Mouse (Mus musculus) brain, embryonic 14.5 days (tissue): ENCODE data around the gene Cd33. TPM values are rescaled to one million over a fixed set of nuclear protein-coding genes. Genes with fewer than 3 reads are reported as not detected.

Source experiments
- DNase-seq: peaks from one replicate; pipeline ENCODE4 v3.0.0-alpha.2; 2011; ENCODE audit warnings: low read depth
- CTCF ChIP-seq: fragments of 200-500 bp; IDR thresholded peaks from 2 replicates; pipeline ENCODE4 v1.5.1; 2012; ENCODE audit warnings: inconsistent platforms, mild to moderate bottlenecking, moderate library complexity, borderline replicate concordance; ENCODE audit not compliant: insufficient read depth, insufficient read length; ENCODE audit errors: extremely low read depth
- POLR2A ChIP-seq: fragments of 200-500 bp; IDR thresholded peaks from 2 replicates; pipeline ENCODE4 v1.6.1; 2012; ENCODE audit warnings: mild to moderate bottlenecking, inconsistent platforms, borderline replicate concordance; ENCODE audit not compliant: poor library complexity, insufficient read depth, insufficient read length, severe bottlenecking; ENCODE audit errors: extremely low read depth
- polyA plus RNA-seq: library from polyadenylated mRNA; depleted of rRNA; stranded (reverse); fragments of >200 nt; gene quantifications from 2 replicates; pipeline ENCODE4 v1.2.3, GENCODE M21; 2012

The Cd33 gene
- polyA plus RNA-seq, 1 experiment, result 1.5 TPM

DNA sequence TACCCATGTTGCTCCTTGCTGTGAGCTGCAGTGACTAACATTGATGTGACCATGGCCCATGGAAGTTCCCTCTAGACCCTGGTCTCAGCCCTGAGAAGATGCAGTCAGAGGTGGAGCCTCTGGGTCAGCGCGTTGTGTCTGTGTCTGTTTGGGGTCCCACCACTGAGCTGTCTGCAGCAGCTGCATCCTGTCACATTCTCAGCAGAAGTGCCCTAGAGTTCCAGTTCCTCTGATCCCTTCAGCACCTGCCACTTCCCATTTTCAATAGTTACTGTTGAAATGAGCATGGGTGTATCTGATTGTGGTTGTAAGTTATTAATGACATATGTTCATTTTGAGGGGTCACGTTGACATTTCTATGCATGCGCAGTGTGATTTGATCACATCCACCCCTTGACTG lies 8.9 kb upstream of the Cd33 start:
- DNase-seq, result no peak
- no peak for TF ChIP-seq POLR2A

- no peak for TF ChIP-seq CTCF
- no peak for TF ChIP-seq POLR2A
- DNase-seq, result no peak
These were observed 4.0 kb upstream of the Cd33 start for GRCm38 (mm10) chr7:43548206-43548605.

GRCm38 (mm10) chr7:43547666-43548065 lies 3.4 kb upstream of the Cd33 start:
- TF ChIP-seq POLR2A, result no peak
- no peak for TF ChIP-seq CTCF
- peak; percentile 28 for DNase-seq

DNA sequence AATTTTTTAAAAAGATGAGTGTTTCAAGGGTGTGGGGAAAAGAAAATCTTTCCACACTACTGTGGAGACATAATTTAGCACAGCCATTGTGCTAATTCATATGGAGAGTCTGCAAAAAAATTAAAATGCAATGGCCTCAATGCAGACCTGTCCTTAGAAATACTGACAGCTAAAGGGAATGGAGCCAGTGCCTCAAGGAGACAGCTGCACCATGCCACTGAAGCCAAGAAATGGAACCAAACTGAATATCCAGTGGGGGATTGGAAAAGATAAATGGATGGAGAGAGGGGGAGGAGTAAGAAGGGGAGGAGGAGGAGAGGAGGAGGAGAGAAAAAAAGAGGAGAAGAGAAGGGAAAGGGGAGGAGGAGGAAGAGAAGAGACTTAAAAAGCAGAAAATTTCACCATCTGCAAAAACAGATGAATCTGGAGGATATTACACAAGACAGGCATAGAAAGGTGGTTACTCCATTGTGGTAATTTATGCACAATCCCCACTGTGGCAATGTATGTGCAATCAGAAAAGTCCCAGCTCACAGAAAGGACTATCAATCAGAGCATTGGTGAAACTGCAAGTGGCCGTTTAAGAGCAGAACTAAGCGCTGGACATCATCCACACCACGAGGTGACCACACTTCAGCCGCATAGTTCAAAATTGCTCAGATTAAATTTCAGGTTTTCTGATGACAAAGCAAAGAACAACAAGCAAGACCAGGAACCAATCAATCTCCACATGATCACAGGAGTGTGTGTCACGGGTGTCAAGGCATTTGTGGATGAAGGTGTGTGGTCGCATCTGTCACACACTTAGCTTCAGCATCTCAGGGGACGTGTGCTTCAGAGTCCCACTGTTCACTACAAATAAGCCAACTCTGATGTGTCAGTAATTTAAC lies 1.7 kb upstream of the Cd33 start:
- DNase-seq, result no peak
- TF ChIP-seq CTCF (no peak), POLR2A (no peak)

- TF ChIP-seq POLR2A (no peak), CTCF (no peak)
- DNase-seq, result no peak
These were observed 5.7 kb downstream of the Cd33 start for GRCm38 (mm10) chr7:43538524-43538923.

DNA sequence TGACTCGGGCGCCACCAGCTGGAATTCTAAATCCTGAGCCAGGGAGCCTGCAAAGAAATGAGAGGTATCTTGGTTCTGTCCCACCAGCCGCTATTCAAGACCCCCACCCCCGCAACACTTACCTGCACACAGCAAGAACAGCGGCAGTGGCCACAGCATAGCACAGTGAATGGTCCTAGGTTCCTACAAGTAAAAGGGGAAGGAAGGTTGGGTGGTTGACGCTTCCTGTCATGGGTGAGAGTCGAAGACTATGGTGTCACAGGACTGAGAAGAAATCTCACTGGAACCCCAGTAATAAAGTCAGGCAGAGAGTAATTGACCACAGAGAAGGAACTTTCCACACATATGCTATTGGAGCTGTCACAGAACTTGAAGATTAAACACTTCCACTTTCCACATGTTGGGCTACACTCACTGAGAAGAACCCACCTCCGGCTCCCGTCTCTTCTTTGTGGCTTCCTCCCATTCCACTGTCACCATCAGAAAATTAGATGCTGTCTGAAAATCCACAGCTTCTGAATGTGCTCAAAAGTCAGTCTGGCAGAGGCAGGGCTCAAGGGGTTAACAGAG lies 11.2 kb downstream of the Cd33 start:
- TF ChIP-seq POLR2A, result no peak
- TF ChIP-seq CTCF, result no peak
- DNase-seq, result no peak

DNA sequence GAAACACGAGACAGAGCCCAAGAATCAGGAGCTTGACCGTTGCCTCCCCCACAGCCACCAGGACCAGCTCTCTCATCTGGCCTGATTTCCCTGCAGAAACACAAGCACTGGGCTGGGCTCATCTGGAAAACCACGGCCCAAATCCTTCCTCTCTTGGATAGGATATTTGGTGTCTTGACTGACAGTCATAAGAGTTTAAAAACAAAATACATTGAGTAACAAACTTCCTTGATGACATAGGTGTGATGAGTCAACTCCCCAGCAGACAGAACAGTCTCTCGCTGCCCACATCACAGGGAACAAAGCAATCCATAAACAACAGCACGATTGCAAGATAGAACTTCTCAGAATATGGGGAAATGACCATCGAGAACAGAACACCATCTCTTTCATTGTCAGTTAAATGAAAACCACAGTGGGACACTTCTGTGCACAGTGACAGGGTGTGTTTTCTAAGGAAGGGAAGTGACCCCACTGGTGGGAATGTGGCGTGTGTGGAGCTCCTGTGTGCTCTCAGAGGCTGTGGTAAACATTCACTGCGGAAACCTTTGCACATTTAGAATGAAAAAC lies 13.9 kb downstream of the Cd33 start:
- DNase-seq, result no peak
- TF ChIP-seq CTCF, result no peak
- no peak for TF ChIP-seq POLR2A

GRCm38 (mm10) chr7:43525313-43525712 lies 18.9 kb downstream of the Cd33 start:
- TF ChIP-seq CTCF, result peak; percentile 21; the same call in 1 of the 2 replicates
- no peak for TF ChIP-seq POLR2A
- DNase-seq, result peak; percentile 3

DNA sequence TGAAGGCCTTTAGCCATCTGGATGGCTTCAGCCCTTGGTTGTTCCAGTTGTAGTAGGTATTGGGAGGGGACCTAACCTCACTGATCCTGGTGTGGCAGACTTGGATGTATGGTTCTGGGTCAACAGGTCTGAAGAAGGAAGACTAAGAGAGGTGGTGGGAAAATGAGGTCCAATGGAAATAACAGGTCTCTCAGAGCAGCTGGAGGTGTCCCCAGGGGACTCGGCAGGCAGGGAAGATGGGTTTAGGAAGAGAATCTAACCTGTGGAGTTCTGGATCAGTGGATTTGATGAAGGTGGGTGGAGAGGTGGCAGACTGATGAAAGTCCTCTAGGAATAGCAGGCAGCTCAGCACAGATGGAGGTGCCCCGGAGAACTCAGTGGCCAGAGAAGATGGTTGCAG lies 21.5 kb downstream of the Cd33 start:
- DNase-seq, result no peak
- TF ChIP-seq CTCF (no peak), POLR2A (no peak)

DNA sequence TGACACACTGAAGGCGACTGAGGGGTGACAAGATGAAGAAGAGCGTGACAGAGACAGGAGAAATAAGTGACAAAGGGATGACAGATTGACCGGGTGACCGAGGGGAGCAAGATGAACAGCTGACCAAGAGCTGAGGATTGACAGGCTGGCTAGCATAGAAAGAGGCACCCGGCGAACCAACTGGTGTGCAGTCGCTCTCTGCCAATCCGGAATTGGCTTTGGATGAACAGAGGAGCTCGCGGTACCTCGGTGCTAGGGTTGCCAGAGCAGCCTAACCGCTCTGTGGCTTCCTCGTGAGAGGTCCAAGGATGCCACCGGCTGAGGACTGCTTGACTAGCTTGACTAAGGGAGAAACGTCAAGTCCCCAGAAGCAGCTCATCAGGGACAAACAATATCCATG lies 25.9 kb downstream of the Cd33 start:
- no peak for DNase-seq
- TF ChIP-seq POLR2A, result no peak
- no peak for TF ChIP-seq CTCF

DNA sequence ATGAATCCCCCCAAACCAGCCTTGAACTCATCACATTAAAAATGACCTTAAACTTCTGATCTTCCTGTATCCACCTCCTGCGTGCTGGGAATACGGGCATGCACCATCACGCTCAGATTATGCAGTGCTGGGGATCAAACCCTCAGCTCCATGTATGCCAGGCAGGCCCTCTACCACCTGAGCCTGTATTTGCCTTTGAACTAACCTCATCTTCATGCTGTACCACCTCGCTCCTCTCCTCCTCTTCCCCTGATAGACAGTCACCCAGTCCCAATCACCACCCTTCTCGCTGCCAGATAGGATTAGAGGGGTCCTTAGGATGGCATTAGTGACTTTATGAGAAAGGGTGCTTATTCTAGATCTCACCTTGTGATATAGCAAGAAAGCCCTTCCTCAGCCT lies 29.2 kb downstream of the Cd33 start:
- TF ChIP-seq POLR2A, result no peak
- no peak for TF ChIP-seq CTCF
- DNase-seq, result no peak

GRCm38 (mm10) chr7:43512519-43512918 lies 31.7 kb downstream of the Cd33 start:
- no peak for DNase-seq
- no peak for TF ChIP-seq POLR2A
- TF ChIP-seq CTCF, result no peak
